Mouse (Mus musculus) duodenum, adult 2 months (tissue): Measurements from ENCODE around the gene Tpbgl. TPM values are rescaled to one million over a fixed set of nuclear protein-coding genes. Genes with fewer than 3 reads are reported as not detected.

Experiments used
- polyA plus RNA-seq: library from polyadenylated mRNA; depleted of rRNA; stranded (reverse); fragments of >200 nt; gene quantifications from 2 replicates; pipeline ENCODE4 v1.2.3, GENCODE M21; 2012; ENCODE audit warnings: low replicate concordance; rRNA removed

Gene Tpbgl
- polyA plus RNA-seq = 2.7 and 3.9 TPM in 2 replicates

DNA sequence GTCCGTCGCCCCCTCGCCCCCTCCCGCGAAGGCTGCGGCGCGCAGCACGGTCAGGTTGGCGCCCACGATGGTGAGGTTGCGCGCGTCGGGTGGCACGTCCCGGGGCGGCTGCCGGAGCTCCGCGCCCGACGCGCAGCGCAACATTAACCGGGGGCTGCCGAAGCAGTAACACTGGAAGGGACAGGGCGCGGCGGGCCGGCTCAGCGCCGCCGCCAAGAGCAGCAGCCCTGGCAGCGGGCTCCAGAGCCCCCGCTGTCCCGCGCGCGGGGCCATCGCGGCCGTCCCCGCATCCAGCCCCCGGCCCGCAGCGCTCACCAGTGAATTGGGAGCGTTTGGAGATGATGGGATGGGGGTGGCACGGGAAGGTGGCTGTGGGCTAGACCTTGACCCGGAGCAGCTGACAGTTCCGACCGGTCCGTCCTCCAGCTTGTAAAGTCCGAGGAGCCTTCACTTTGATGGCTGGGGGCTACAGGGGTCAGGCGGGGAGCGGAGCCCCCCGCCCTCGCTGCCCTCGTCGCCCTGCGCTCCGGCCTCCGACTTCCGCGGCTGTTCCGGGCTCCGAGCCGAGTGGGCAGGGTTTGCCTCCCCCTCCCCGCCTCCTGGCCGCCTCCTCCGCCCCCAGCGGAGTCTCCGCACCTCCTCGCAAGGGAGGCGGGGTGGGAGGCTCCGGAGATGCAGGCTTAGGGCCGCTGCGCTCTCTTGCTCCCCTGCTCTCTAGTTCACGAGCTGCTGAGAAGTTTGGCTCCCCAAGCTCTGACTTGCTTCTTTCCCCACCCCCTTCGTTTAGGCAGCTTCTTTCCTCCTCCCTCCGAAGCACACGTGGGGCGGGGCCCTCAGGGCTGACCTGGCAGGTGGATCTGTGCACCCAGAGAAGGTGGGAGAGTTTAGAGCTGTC is at the start of gene Tpbgl:
Tpbgl (minus strand) TSS at position 728 of the 895 bp plus-strand sequence.

Other genes with a start within 250 kb of the Tpbgl start
- gene Gdpd5, start 245.7 kb downstream of the Tpbgl start, polyA plus RNA-seq = 24.6 and 31.9 TPM in 2 replicates
- 0.27 and 0.33 TPM in 2 replicates for gene Klhl35, start 161.1 kb downstream of the Tpbgl start, polyA plus RNA-seq
- gene Rps3, start 143.4 kb downstream of the Tpbgl start, polyA plus RNA-seq = 115 and 132 TPM in 2 replicates
- 36.4 and 40.8 TPM in 2 replicates for gene Arrb1, start 91.6 kb downstream of the Tpbgl start, polyA plus RNA-seq
- gene Slco2b1, start 84.2 kb upstream of the Tpbgl start, polyA plus RNA-seq = 25.2 and 37.7 TPM in 2 replicates
- not detected in 2 replicates for gene Olfr520, start 103.2 kb upstream of the Tpbgl start, polyA plus RNA-seq
- not detected in 2 replicates for gene Olfr521, start 136.4 kb upstream of the Tpbgl start, polyA plus RNA-seq
- 1.6 and 3.1 TPM in 2 replicates for gene Neu3, start 201.3 kb upstream of the Tpbgl start, polyA plus RNA-seq
- 0.15 and 0.32 TPM in 2 replicates for gene Xrra1, start 232.0 kb upstream of the Tpbgl start, polyA plus RNA-seq
- 10.3 and 10.5 TPM in 2 replicates for gene Spcs2, start 236.4 kb upstream of the Tpbgl start, polyA plus RNA-seq